Mouse (Mus musculus) embryonic fibroblast, embryonic 13.5 days (primary cell): ENCODE data around the gene Prorsd1. TPM values are rescaled to one million over a fixed set of nuclear protein-coding genes. Genes with fewer than 3 reads are reported as not detected.

ENCODE experiments used
- H3K27ac ChIP-seq: 2 replicates; pipeline ENCODE4 v1.5.1; 2012; ENCODE audit warnings: low read length, control low read depth, inconsistent platforms; ENCODE audit not compliant: insufficient read depth
- H3K4me1 ChIP-seq: 2 replicates; pipeline ENCODE4 v1.6.1; 2011; ENCODE audit warnings: low read length; ENCODE audit not compliant: control insufficient read depth, insufficient read depth
- H3K4me3 ChIP-seq: 2 replicates; pipeline ENCODE4 v1.5.1; 2011; ENCODE audit warnings: mild to moderate bottlenecking, control low read depth, low read length; ENCODE audit not compliant: insufficient read depth
- CTCF ChIP-seq: IDR thresholded peaks from 2 replicates; pipeline ENCODE4 v1.5.1; 2011; ENCODE audit warnings: mild to moderate bottlenecking, control low read depth, low read length, moderate library complexity, borderline replicate concordance; ENCODE audit not compliant: insufficient read depth
- POLR2A ChIP-seq: IDR thresholded peaks from 2 replicates; pipeline ENCODE4 v1.6.1; 2011; ENCODE audit warnings: low read depth, mild to moderate bottlenecking, control low read depth, low read length, moderate library complexity
- polyA plus RNA-seq: library from polyadenylated mRNA; stranded (reverse); fragments of >200 nt; gene quantifications from 2 replicates; pipeline ENCODE4 v1.2.4, GENCODE M21; 2011; ENCODE audit warnings: low read depth; ENCODE audit not compliant: missing spikeins, insufficient read length

Prorsd1 gene
- polyA plus RNA-seq, 1 experiment, result 24.0 TPM

DNA sequence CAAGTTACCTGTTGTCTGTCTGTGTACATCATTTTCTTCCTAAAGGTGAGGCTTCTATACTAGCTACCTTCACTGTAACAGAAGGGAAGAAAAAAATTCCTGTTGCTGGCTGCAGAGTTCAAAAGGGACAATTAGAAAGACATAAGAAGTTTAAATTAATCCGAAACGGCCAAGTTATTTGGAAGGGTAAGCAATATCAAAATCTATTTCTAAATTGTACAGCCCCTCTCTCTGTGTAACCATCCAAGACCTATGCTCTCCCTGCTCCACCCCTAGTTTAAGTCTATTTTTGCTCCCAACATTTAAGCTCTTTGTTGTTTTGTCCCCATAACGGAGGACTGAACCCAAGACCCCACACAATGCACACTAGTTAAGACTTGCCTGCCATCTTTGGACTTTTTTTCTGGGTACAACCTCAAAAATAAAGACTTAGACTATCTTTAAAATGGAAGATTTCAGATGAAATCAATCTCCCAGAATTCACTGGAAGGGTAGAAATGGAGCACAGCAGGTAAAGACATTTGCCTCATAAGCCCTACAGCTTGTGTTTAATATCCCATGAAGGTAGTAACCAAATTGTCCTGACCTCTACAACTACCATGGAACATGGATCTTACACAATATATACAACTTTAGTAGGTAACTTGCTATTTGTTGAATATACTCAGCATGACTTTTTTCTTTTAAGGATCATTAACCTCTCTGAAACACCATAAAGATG, 29.6 kb upstream of the Prorsd1 start:
- no peak overlapping the region for H3K4me3 ChIP-seq
- H3K27ac ChIP-seq, result no peak overlapping the region
- TF ChIP-seq POLR2A (peak; percentile 27; the same call in 1 of the 2 replicates), CTCF (no peak)
- H3K4me1 ChIP-seq, result peaks cover 3% of the 10 kb centered on the region; the same call in 1 of the 2 replicates

DNA sequence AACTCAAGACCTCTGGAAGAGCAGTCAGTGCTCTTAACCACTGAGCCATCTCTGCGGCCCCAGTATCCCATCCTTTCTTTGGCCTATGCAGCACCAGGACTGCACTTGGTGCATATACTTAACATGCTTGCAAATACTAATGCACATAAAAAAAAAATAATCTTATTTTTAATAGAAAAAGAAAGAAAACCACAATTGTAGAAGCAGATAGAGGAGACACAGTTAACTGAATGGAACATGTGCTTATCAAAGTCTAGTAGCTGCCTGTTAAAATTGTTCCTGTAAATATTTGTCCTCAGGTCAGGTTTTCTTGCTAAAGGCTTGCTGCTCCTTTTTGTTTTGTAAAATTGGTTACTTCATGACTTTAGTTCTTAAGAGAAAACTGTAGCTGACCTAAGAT, 23.4 kb upstream of the Prorsd1 start:
- Histone ChIP-seq H3K27ac (no peak overlapping the region), H3K4me3 (no peak overlapping the region), H3K4me1 (no peaks in the 10 kb centered on the region)
- no peak for TF ChIP-seq CTCF

DNA sequence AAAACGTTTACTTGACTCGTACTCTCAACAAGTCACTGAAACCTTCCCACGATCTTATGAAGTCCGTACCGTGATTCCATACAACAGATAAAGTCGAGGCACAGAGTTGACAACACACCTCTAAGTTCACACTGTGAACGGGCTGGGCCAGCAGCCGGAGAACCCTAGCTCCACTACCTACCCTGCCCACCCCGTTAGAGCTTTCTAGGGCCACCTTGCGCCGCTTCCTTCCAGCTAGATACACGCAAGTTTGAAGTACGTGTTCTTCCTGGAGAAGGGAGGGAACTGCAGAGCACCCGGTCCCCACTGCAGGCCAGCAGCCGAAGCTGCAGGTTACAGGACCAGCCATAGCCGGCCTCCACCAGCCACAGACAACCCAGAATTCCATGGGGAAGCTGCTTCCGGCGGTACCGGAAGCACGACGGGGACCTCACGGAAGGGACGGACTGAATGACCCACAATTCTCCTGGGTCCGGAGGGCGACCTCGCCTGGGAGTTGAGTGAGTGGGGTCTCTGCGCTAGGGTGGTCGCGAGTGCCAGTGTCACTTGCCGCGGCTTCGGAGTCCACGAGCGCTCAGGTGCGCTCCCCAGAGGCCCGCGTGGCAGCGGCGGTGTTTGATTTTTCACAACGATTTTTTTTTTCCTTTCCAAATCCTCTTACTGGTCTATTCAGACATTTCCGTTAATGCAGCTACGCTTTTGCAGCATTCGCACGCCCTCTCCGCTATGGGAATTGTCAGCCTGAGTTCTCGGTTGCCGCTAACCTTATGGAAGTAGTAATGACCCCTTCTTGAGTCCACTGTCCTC, 11.4 kb upstream of the Prorsd1 start, which contains the start of gene Mtif2:
Gene Mtif2, plus strand, starts transcription at position 421 of the 807 bp plus-strand sequence.
- Histone ChIP-seq H3K4me1 (no peaks in the 10 kb centered on the region), H3K4me3 (peak within 1 kb of the TSS; percentile 69), H3K27ac (peak within 1 kb of the TSS; percentile 45)
- peak; percentile 90 for TF ChIP-seq POLR2A
- no peak for TF ChIP-seq CTCF

DNA sequence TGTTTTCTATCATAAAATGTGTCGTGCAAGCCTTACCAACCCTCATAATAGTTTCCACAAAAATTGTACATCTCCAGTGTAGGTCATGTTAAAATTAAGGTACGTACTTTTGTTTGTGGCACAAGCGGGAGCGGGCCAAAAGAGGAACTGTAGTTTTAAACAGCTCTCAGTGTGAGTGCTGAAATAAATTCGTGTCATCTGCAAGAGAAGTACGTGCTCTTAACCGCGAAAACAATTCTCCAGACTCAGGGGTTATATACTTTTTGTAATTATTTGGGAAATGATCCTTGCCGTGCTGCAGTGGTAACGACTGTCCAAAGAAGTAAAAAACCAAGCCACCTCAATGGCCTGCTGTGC, 530 bp downstream of the Prorsd1 start:
- H3K4me3 ChIP-seq, result peak overlapping the region; percentile 79
- TF ChIP-seq POLR2A, result no peak
- TF ChIP-seq CTCF, result no peak

DNA sequence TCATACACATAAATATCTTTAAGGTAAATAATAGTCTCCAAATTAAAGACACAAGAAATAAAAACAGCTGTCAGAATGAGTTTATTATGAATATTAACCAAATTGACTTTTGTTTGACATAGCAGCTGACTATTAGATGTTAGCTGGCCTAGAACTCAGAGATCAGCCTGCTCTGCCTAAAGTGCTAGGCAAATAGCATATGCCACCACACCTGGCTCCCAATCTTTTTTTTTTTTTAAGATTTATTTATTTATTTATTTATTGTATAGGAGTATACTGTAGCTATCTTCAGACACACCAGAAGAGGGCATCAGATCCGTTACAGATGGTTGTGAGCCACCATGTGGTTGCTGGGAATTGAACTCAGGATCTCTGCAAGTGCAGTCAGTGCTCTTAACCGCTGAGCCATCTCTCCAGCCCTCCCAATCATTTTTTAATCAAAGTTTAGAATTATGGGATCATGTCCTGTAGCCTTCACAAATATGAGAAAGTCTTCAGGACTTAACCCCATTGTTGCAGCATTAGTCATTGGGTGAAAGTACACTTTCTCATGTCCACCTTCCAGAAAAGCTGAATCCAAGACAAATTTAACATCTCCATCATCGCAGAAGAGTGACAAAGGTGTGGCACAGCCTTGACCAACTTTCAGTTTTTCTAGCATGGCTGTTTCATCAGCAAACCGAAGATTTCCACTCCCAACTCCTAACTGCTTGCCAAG, 1.9 kb downstream of the Prorsd1 start:
- no peak overlapping the region for H3K4me3 ChIP-seq
- no peak overlapping the region for H3K27ac ChIP-seq
- no peaks in the 10 kb centered on the region for H3K4me1 ChIP-seq
- no peak for TF ChIP-seq POLR2A
- TF ChIP-seq CTCF, result no peak

More for the DNA sequence above, 530 bp downstream of the Prorsd1 start:
- Histone ChIP-seq H3K4me1 (no peaks in the 10 kb centered on the region), H3K27ac (peak overlapping the region; percentile 71)

DNA sequence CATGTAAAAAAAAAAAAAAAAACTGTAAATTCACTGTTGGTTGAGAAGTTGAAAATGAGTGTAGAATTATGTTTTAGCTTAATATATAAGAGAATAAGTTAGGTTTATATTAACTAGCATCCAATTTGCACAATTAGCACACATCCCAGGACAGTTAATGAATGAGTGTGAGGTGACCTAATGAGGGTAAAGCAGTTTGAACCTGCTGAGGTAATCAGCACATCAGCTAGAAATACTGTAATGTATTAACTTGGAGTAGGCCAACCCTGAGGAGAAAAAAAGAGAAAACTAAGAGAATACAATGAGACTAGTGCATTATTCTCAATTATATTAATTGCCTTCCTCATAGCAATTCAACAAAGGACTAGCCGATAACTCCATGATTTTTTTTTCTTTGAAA, 5.4 kb downstream of the Prorsd1 start:
- Histone ChIP-seq H3K27ac (no peak overlapping the region), H3K4me3 (no peak overlapping the region), H3K4me1 (no peaks in the 10 kb centered on the region)
- no peak for TF ChIP-seq POLR2A

DNA sequence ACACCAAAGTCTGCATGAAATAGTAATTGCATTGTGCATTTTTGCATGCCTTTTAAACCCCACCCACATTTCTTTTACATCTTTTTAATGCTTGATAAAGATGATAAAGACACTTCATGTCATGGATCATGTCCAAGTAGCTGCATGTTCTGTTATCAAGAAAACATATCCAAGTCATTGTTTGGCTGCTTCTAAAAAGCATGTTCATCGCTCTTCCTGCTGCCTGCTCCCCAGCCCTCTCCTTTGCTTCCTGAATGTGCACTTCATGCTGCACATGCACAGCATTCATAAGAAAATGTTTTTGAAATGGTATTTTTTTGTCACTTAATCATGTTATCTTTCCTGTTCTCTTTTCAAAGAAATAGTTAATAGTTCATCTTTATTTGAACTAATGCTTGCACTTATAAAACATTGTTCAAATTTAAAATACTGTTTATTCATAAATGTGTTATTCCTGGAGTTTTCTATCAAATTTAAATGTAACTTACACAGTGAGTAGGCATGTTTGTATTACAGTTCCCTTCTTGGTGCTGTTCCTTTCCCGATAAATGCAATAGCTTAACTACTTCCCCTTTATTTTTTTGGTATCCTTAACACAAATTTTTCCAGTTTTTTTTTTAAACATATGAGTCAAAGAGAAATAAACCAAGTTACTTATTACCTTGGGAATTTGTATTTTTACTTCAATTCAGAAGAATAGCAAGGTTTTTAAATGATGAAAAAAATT, 9.8 kb downstream of the Prorsd1 start:
- H3K27ac ChIP-seq, result no peak overlapping the region
- H3K4me3 ChIP-seq, result no peak overlapping the region
- no peak for TF ChIP-seq POLR2A
- no peak for TF ChIP-seq CTCF
- no peaks in the 10 kb centered on the region; the same call in 1 of the 2 replicates for H3K4me1 ChIP-seq

DNA sequence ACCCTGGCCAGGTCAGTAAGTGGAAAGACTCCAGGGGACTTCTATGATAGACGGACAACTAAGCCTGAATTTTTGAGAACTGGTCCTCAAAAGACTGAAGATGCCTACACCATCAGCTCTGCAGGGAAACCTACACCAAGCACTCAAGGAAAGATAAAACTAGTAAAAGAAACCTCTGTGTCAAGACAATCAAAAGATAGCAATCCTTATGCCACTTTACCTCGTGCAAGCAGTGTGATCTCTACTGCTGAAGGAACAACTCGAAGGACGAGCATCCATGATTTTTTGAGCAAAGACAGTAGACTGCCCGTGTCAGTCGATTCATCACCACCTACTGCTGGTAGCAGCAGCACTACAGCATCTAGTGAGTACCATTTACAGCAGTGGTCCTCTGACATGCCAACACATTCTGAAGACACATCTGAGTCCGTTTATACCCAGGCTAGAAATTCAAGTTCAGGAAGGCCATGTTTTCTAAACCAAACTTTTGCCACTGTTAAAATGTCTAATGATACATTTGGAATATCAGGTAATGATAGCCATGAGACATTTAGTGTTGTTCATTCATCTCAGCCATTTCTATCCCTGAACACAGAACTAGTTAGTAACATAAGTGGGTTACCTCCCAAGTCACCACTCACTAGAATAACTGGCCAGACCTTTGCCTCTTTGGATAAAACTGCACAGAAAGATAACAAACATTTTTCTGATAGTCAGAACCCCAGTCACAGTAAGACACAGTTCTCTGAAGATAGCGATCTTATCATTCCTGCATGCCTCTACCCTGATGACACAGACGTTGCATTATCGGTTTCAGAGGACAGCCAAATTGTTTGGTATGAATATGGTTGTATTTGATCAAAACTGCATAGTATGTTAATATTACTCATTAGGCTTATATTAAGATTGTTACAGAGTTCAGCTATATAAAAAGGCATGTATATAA, 10.6 kb downstream of the Prorsd1 start:
- no peak overlapping the region for H3K27ac ChIP-seq
- TF ChIP-seq POLR2A (no peak), CTCF (no peak)
- no peaks in the 10 kb centered on the region; the same call in 1 of the 2 replicates for H3K4me1 ChIP-seq
- H3K4me3 ChIP-seq, result no peak overlapping the region

DNA sequence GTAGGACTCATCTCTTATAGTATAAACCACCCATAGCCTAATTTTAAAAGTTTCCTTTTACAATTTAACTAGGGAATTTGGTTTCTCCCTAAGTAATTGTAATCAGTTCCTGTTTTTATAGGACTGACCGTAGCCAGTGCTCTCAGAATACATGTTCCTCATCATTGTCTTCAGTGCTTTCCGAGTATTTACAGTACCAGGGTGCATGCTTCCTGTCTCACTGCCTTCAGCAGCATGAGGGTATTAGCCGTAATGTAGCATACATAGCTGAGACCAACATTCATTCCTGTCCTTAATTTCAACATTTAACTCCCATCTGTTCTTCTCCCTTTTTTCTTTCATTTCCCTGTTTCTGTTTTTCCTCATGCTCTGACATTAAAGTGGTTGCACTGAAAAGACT, 17.9 kb downstream of the Prorsd1 start:
- no peak overlapping the region for H3K4me3 ChIP-seq
- H3K4me1 ChIP-seq, result no peaks in the 10 kb centered on the region; the same call in 1 of the 2 replicates
- TF ChIP-seq POLR2A, result no peak
- TF ChIP-seq CTCF, result no peak
- H3K27ac ChIP-seq, result no peak overlapping the region
